Mouse (Mus musculus) limb, embryonic 10.5 days (tissue): ENCODE results near the gene Ampd2. TPM values are rescaled to one million over a fixed set of nuclear protein-coding genes. Genes with fewer than 3 reads are reported as not detected.

Experiments used
- DNase-seq: peaks from one replicate; pipeline ENCODE4 v3.0.0-alpha.2; 2017; ENCODE audit warnings: low spot score
- H3K27ac ChIP-seq: fragments of 300-500 bp; sonication (generic); 2 replicates; pipeline ENCODE4 v1.5.1; 2016; ENCODE audit warnings: mild to moderate bottlenecking
- H3K27me3 ChIP-seq: fragments of 300-500 bp; sonication (generic); 2 replicates; pipeline ENCODE4 v1.6.1; 2016; ENCODE audit warnings: low read depth, mild to moderate bottlenecking; ENCODE audit not compliant: poor library complexity, severe bottlenecking
- H3K36me3 ChIP-seq: fragments of 300-500 bp; sonication (generic); 2 replicates; pipeline ENCODE4 v1.6.1; 2016; ENCODE audit warnings: mild to moderate bottlenecking, moderate library complexity
- H3K4me1 ChIP-seq: fragments of 300-500 bp; sonication (generic); 2 replicates; pipeline ENCODE4 v1.6.1; 2016
- H3K4me3 ChIP-seq: fragments of 300-500 bp; sonication (generic); 2 replicates; pipeline ENCODE4 v1.5.1; 2016; ENCODE audit warnings: mild to moderate bottlenecking, moderate library complexity
- H3K9me3 ChIP-seq: fragments of 300-500 bp; sonication (generic); replicated peaks from 2 replicates; pipeline ENCODE4 v1.6.1; 2016; ENCODE audit warnings: mild to moderate bottlenecking
- WGBS: fragments of 180-500 bp; shearing (Covaris S2); methylation state at CpG from one replicate; pipeline ENCODE4 v1.1.7; 2016; 5-methylcytosine and 5-hydroxymethylcytosine counted together
- polyA plus RNA-seq: library from polyadenylated mRNA; unstranded; fragments of >200 nt; fragmentation: Nextera tagmentation; extraction: Ambion mirVana; gene quantifications from 2 replicates; pipeline ENCODE4 v1.2.1, GENCODE M21; 2016

Ampd2 gene
- polyA plus RNA-seq, 1 experiment from 2014 or later = 68.8 TPM

- Histone ChIP-seq H3K27me3 (no peaks in the 10 kb centered on the region), H3K27ac (no peak overlapping the region), H3K4me1 (peaks cover 16% of the 10 kb centered on the region), H3K9me3 (no peaks in the 10 kb centered on the region), H3K4me3 (no peak overlapping the region), H3K36me3 (no peaks in the 10 kb centered on the region)
- no peak for DNase-seq
- WGBS = 70% methylated on average over 6 of the region's 6 CpGs
Measured at GRCm38 (mm10) chr3:108093306-108093705, 6.9 kb upstream of the Ampd2 start.

DNA sequence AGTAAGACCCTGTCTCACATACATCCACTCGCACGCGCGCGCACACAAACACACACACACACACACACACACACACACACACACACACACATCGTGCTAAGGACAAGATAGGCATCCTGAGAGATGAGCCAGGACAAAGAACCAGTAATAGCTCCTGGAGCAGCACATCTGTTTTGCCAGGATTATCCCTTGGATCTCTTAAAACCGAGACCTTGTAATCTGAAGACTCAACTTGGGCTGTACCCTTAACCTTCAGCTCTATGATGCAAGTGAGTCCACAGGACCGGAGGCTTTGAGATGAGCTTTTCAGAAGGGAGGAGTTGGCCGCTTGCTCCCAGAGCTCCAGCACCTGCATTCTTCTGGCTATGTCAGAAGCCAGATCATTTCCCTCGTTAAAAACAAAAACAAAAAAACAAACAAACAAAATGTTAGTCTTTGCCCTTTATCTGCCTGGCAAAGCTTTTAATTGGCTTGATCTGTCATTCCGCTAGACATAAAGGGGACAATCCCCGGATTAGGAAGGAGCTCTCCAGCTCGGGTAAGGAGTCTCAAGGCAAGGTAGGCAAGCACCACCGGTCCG lies 6.2 kb upstream of the Ampd2 start, which contains the start of gene Gnat2:
Gnat2 (plus strand) TSS at position 254 of the 580 bp plus-strand sequence.
- H3K9me3 ChIP-seq = no peaks in the 10 kb centered on the region
- H3K4me3 ChIP-seq = no peak within 1 kb of the TSS
- no peaks in the 10 kb centered on the region for H3K36me3 ChIP-seq
- 82% methylated on average over 15 of the region's 15 CpGs for WGBS
- no peak for DNase-seq
- H3K4me1 ChIP-seq = peaks cover 20% of the 10 kb centered on the region
- H3K27me3 ChIP-seq = no peaks in the 10 kb centered on the region
- H3K27ac ChIP-seq = no peak within 1 kb of the TSS

DNA sequence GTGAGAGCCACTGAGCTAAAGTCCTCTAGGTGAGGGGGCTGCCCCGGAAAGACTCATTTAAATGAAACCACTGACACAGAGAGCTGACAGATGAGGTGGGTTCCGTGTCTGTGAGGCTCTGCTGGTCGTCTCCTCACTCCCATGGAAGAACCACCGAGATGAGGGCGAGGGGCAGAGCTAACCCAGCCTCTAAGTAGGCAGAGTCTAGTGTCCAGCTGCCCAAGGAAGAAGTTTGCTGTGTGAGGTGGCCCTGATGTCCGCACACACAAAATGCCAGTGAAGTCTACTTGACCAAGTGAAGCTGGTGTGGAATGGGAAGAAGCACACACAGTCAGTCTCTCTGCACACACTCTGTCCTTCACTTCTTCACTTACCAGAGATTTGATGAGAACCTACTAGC lies 5.6 kb upstream of the Ampd2 start:
- WGBS = 77% methylated on average over 6 of the region's 6 CpGs
- no peaks in the 10 kb centered on the region for H3K9me3 ChIP-seq
- no peaks in the 10 kb centered on the region for H3K27me3 ChIP-seq
- H3K36me3 ChIP-seq = no peaks in the 10 kb centered on the region
- H3K4me1 ChIP-seq = peaks cover 26% of the 10 kb centered on the region
- DNase-seq = no peak
- H3K27ac ChIP-seq = no peak overlapping the region
- H3K4me3 ChIP-seq = no peak overlapping the region

DNA sequence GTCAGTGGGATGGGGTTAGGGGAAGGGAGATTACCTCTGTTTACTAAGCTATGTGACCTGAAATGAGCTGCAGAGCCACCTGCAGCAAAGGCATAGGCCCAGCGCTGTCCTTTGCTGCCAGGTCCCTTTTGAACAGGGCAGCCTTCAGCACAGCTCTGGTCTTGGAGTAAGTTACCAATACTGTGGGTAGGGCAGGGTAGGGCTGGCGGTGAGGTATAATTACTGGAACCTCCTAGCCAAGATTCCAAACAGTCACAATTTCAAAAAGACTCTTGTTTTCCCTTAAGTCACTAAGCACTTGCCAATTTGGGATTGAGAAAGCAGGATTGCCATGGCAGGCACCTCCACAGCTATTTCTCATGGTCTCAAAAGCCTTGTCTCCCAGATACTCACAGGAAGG lies 4.1 kb upstream of the Ampd2 start:
- Histone ChIP-seq H3K27me3 (no peaks in the 10 kb centered on the region), H3K36me3 (no peaks in the 10 kb centered on the region), H3K9me3 (no peaks in the 10 kb centered on the region), H3K4me1 (peaks cover 40% of the 10 kb centered on the region), H3K4me3 (no peak overlapping the region), H3K27ac (no peak overlapping the region)
- DNase-seq = no peak
- 85% methylated on average over 2 of the region's 2 CpGs for WGBS

DNA sequence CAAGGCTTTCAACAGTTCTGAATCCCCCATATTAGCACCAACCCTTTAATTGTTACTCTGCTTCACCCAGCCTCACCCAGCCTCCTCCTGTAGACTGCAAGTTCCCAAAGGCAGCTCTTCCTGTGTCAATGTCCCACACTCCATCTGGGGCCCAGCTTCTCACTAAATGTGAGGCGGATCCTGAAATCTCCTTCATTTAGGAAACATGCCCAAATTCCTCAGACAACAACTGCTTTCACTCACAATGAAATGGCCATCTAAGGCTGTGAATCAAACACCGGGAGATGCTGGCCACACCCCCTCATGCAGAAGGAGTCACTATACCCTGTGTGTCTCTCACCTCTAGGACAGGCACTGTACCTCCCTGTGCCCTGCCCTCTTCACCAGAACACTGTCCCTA lies 3.5 kb upstream of the Ampd2 start:
- H3K36me3 ChIP-seq = no peaks in the 10 kb centered on the region
- no peaks in the 10 kb centered on the region for H3K27me3 ChIP-seq
- no peak for DNase-seq
- 33% methylated on average over 2 of the region's 2 CpGs for WGBS
- peaks cover 46% of the 10 kb centered on the region for H3K4me1 ChIP-seq
- H3K27ac ChIP-seq = no peak overlapping the region
- H3K4me3 ChIP-seq = no peak overlapping the region
- H3K9me3 ChIP-seq = no peaks in the 10 kb centered on the region

DNA sequence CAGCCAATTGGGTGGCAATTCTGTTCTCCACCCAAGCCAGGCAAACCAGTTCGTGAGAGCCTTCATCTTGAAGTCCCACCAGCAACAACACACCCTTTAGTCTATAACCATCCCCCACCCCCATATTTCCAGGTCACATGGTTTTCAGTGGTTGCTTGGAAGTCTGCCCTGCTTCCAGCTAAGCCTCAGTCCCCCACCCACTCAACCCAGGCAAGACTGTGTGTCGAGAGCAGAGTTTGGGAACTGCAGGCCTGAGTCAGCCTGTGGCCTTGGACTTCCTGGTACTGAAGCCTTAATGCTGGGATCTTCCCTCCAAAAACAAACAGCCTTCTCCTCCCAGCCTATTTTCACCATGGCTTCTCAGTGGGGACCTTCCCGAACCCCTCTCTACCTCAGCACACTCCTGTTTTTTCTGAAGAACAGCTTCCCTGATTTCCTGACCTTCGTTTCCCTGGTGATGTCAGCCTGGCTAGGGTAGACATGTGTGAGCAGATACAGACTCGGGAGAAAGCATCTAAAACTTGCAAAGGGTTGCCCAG lies 2.5 kb upstream of the Ampd2 start:
- H3K27ac ChIP-seq = no peak overlapping the region
- WGBS = 46% methylated on average over 5 of the region's 5 CpGs
- no peak for DNase-seq
- H3K4me3 ChIP-seq = no peak overlapping the region
- peaks cover 56% of the 10 kb centered on the region for H3K4me1 ChIP-seq
- no peaks in the 10 kb centered on the region for H3K27me3 ChIP-seq
- H3K36me3 ChIP-seq = no peaks in the 10 kb centered on the region
- no peaks in the 10 kb centered on the region for H3K9me3 ChIP-seq

- Histone ChIP-seq H3K4me3 (peak overlapping the region; percentile 87), H3K27ac (peak overlapping the region; percentile 92), H3K4me1 (peaks cover 72% of the 10 kb centered on the region), H3K27me3 (no peaks in the 10 kb centered on the region), H3K36me3 (no peaks in the 10 kb centered on the region), H3K9me3 (no peaks in the 10 kb centered on the region)
- no peak for DNase-seq
- 86% methylated on average over 3 of the region's 3 CpGs for WGBS
Measured at GRCm38 (mm10) chr3:108087329-108087728, 878 bp upstream of the Ampd2 start.

GRCm38 (mm10) chr3:108085721-108086469 lies 556 bp downstream of the Ampd2 start:
- H3K4me1 ChIP-seq = peaks cover 85% of the 10 kb centered on the region
- no peaks in the 10 kb centered on the region for H3K9me3 ChIP-seq
- peak overlapping the region; percentile 87 for H3K4me3 ChIP-seq
- under 1% methylated on average over 31 of the region's 31 CpGs for WGBS
- peaks cover 3% of the 10 kb centered on the region for H3K36me3 ChIP-seq
- H3K27me3 ChIP-seq = no peaks in the 10 kb centered on the region
- peak; percentile 58 for DNase-seq
- peak overlapping the region; percentile 92 for H3K27ac ChIP-seq

GRCm38 (mm10) chr3:108085281-108085720 lies 1.1 kb downstream of the Ampd2 start:
- Histone ChIP-seq H3K36me3 (peaks cover 9% of the 10 kb centered on the region), H3K27ac (peak overlapping the region; percentile 92), H3K4me3 (peak overlapping the region; percentile 87), H3K27me3 (no peaks in the 10 kb centered on the region), H3K4me1 (peaks cover 89% of the 10 kb centered on the region), H3K9me3 (no peaks in the 10 kb centered on the region)
- under 1% methylated on average over 14 of the region's 14 CpGs for WGBS
- peak; percentile 91 for DNase-seq

DNA sequence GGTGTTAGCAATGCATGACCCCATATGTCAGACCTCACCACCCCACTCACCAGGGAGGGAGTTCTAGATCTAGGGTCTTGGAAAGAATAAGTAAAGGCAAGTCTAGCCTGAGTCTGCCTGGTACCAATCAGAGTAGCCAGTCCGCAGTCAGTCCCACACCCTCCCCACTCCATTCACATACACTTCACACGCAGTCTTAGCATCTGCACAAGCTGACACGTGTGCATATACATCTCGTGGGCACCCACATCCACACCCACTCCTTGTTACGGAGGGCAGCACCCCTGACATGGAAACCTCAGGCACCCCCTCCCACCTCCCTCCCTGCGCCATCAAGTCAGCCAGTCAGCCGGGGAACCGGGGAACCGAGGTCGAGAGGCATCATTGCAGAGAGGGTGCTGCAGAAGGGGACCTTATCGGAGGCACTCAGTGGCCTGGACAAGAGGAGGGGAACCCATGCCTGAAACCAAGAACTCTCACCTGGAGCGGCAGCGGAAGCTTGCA lies 1.6 kb downstream of the Ampd2 start:
- Histone ChIP-seq H3K4me1 (peaks cover 87% of the 10 kb centered on the region), H3K36me3 (peaks cover 13% of the 10 kb centered on the region), H3K27me3 (no peaks in the 10 kb centered on the region), H3K9me3 (no peaks in the 10 kb centered on the region), H3K4me3 (peak overlapping the region; percentile 87), H3K27ac (peak overlapping the region; percentile 92)
- 18% methylated on average over 13 of the region's 13 CpGs for WGBS
- no peak for DNase-seq

GRCm38 (mm10) chr3:108083904-108084407 lies 2.5 kb downstream of the Ampd2 start:
- H3K27ac ChIP-seq = no peak overlapping the region
- no peak for DNase-seq
- no peaks in the 10 kb centered on the region for H3K27me3 ChIP-seq
- 81% methylated on average over 4 of the region's 4 CpGs for WGBS
- H3K36me3 ChIP-seq = peaks cover 22% of the 10 kb centered on the region
- peaks cover 80% of the 10 kb centered on the region for H3K4me1 ChIP-seq
- H3K9me3 ChIP-seq = no peaks in the 10 kb centered on the region
- peak overlapping the region; percentile 87; the same call in 1 of the 2 replicates for H3K4me3 ChIP-seq

GRCm38 (mm10) chr3:108083161-108083560 lies 3.3 kb downstream of the Ampd2 start:
- H3K27ac ChIP-seq = peak overlapping the region; percentile 44; the same call in 1 of the 2 replicates
- DNase-seq = no peak
- H3K9me3 ChIP-seq = no peaks in the 10 kb centered on the region
- peaks cover 72% of the 10 kb centered on the region for H3K4me1 ChIP-seq
- no peaks in the 10 kb centered on the region for H3K27me3 ChIP-seq
- peaks cover 29% of the 10 kb centered on the region for H3K36me3 ChIP-seq
- no peak overlapping the region for H3K4me3 ChIP-seq
- WGBS = 37% methylated on average over 2 of the region's 2 CpGs
